In genomic region chr6:118754439-118754838, GRCm38 (mm10) we compare ENCODE assay signal across 10 mouse cellular contexts.
DNase-seq lines count a peak whose midpoint lies in the region; ATAC-seq lines count a peak whose summit lies in the region.
"Had no signal": no experiment of that assay in that cellular context is flagged by ENCODE, and none has a peak within 500 bp of the region (broad histone marks: within the 10 kb centered on the region; RNA-seq: fewer than 3 reads in every experiment).

No protein-coding gene starts in this region.

- H3K9me3 ChIP-seq in heart, embryonic 10.5 days: no peaks in the 10 kb centered on the region
- H3K9me3 ChIP-seq in kidney, embryonic 16.5 days (ENCODE audit: low read length): no peaks in the 10 kb centered on the region

- WGBS in heart, embryonic 10.5 days: 72% methylated on average over 3 of the region's 3 CpGs
- 82% methylated on average over 3 of the region's 3 CpGs for WGBS in kidney, embryonic 16.5 days

- no peak overlapping the region for H3K9ac ChIP-seq in kidney, embryonic 16.5 days (replicated peaks; ENCODE audit: low read length)

- H3K4me2 ChIP-seq in kidney, embryonic 16.5 days (replicated peaks; ENCODE audit: low read depth, low read length): no peak overlapping the region

- H3K4me3 ChIP-seq in heart, embryonic 10.5 days: no peak overlapping the region
- H3K4me3 ChIP-seq in kidney, embryonic 16.5 days (ENCODE audit: low read length): no peak overlapping the region
- H3K4me3 ChIP-seq: erythroblast, embryonic 14.5 days; megakaryocyte, embryonic 14.5 days had no signal

- H3K36me3 ChIP-seq in heart, embryonic 10.5 days: peaks cover 41% of the 10 kb centered on the region; the same call in 1 of the 2 replicates
- no peaks in the 10 kb centered on the region for H3K36me3 ChIP-seq in kidney, embryonic 16.5 days (ENCODE audit: insufficient read depth, low read length)

- H3K27ac ChIP-seq in heart, embryonic 10.5 days: no peak overlapping the region
- no peak overlapping the region for H3K27ac ChIP-seq in kidney, embryonic 16.5 days (ENCODE audit: low read length)

- peak; percentile 21 for DNase-seq in heart, adult 8-10 months (ENCODE audit: low spot score)
- DNase-seq in heart, embryonic 10.5 days (ENCODE audit: low spot score): no peak
- DNase-seq in Muller cell, postnatal 12 days (ENCODE audit: inconsistent ontology term): peak; percentile 35
- DNase-seq in cerebellum, adult 18-20 months: peak; percentile 74 to 75
- DNase-seq in heart, postnatal 36 days: peak; percentile 30 to 34
- DNase-seq in ovary, postnatal 14 days (ENCODE audit: low spot score): no peak
- DNase-seq in retina, embryonic 14.5 days (ENCODE audit: low spot score): no peak

- no peaks in the 10 kb centered on the region for H3K27me3 ChIP-seq in heart, embryonic 10.5 days (ENCODE audit: insufficient read depth, poor library complexity, severe bottlenecking)
- H3K27me3 ChIP-seq in kidney, embryonic 16.5 days (ENCODE audit: insufficient read depth, low read length): 0 out of 2 replicates have a peak, but pooled peaks cover 8% of the 10 kb centered on the region

- no peak for ATAC-seq in kidney, embryonic 16.5 days (ENCODE audit: low FRiP score, low TSS enrichment)

- peaks cover 12% of the 10 kb centered on the region for H3K4me1 ChIP-seq in heart, embryonic 10.5 days
- no peaks in the 10 kb centered on the region for H3K4me1 ChIP-seq in kidney, embryonic 16.5 days (ENCODE audit: insufficient read depth, low read length)

- intact Hi-C loops in heart, postnatal 36 days (cut with DNase I): no loop called here

Comparison
In these comparisons a context has a peak if more than half of its experiments do, and no peak if none do; other contexts are left out.
1. DNase-seq: peak in heart, adult 8-10 months (single experiment), Muller cell, postnatal 12 days (single experiment), cerebellum, adult 18-20 months (2 of 2) and heart, postnatal 36 days (2 of 2); none in heart, embryonic 10.5 days (single experiment), ovary, postnatal 14 days (single experiment) and retina, embryonic 14.5 days (single experiment).